Mouse (Mus musculus) limb, embryonic 14.5 days (tissue): ENCODE data around the gene Rpusd3. TPM values are rescaled to one million over a fixed set of nuclear protein-coding genes. Genes with fewer than 3 reads are reported as not detected.

Experiments used
- ATAC-seq: fragments of 200-750 bp; cut with Nextera tagmentation; 2 replicates; pipeline ENCODE4 v1.8.0; 2017; ENCODE audit warnings: low read depth, moderate number of reproducible peaks, moderate TSS enrichment; ENCODE audit not compliant: low FRiP score
- DNase-seq: peaks from one replicate; pipeline ENCODE4 v3.0.0-alpha.2; 2015; ENCODE audit warnings: low spot score
- H3K27ac ChIP-seq: fragments of 300-500 bp; sonication (generic); replicated peaks from 2 replicates; pipeline ENCODE4 v1.5.1; 2014; ENCODE audit warnings: low read depth, mild to moderate bottlenecking, low read length, moderate library complexity, mixed read lengths
- H3K27me3 ChIP-seq: fragments of 300-500 bp; sonication (generic); 2 replicates; pipeline ENCODE4 v1.6.1; 2014; ENCODE audit warnings: low read length, mixed read lengths; ENCODE audit not compliant: control insufficient read depth, insufficient read depth
- H3K36me3 ChIP-seq: fragments of 300-500 bp; sonication (generic); 2 replicates; pipeline ENCODE4 v1.6.1; 2014; ENCODE audit warnings: mild to moderate bottlenecking, low read length, moderate library complexity, mixed read lengths; ENCODE audit not compliant: control insufficient read depth, insufficient read depth
- H3K4me1 ChIP-seq: fragments of 300-500 bp; sonication (generic); 2 replicates; pipeline ENCODE4 v1.6.1; 2014; ENCODE audit warnings: antibody characterized with exemption, low read length, mixed read lengths; ENCODE audit not compliant: control insufficient read depth, insufficient read depth
- H3K4me2 ChIP-seq: fragments of 300-500 bp; sonication (generic); replicated peaks from 2 replicates; pipeline ENCODE4 v1.6.1; 2014; ENCODE audit warnings: low read depth, mild to moderate bottlenecking, low read length, moderate library complexity; ENCODE audit not compliant: severe bottlenecking
- H3K4me3 ChIP-seq: fragments of 300-500 bp; sonication (generic); replicated peaks from 2 replicates; pipeline ENCODE4 v1.5.1; 2014; ENCODE audit warnings: low read length
- H3K9ac ChIP-seq: fragments of 300-500 bp; sonication (generic); 2 replicates; pipeline ENCODE4 v1.6.1; 2014; ENCODE audit warnings: mild to moderate bottlenecking, low read depth, low read length, moderate library complexity; ENCODE audit not compliant: severe bottlenecking
- H3K9me3 ChIP-seq: fragments of 300-500 bp; sonication (generic); 2 replicates; pipeline ENCODE4 v1.6.1; 2016; ENCODE audit warnings: low read length; ENCODE audit not compliant: control insufficient read depth
- POLR2A ChIP-seq: fragments of 200-500 bp; IDR thresholded peaks from 2 replicates; pipeline ENCODE4 v1.8.0; 2012; ENCODE audit warnings: inconsistent platforms, mild to moderate bottlenecking, moderate library complexity, borderline replicate concordance; ENCODE audit not compliant: insufficient read depth, insufficient read length; ENCODE audit errors: extremely low read depth
- WGBS: fragments of 180-500 bp; shearing (Covaris S2); extraction: QIAGEN DNeasy Blood & Tissue Kit; methylation state at CpG from one replicate; pipeline ENCODE4 v1.1.7; 2014; 5-methylcytosine and 5-hydroxymethylcytosine counted together
- polyA plus RNA-seq, 2 experiments: library from polyadenylated mRNA; depleted of rRNA in 1 of 2; stranded (reverse) in 1 of 2; unstranded in 1 of 2; fragments of >200 nt; fragmentation: Nextera tagmentation in 1 of 2; extraction: Ambion mirVana in 1 of 2; gene quantifications; 2 replicates each; pipeline versions ENCODE4 v1.2.1 to v1.2.3; 2012 to 2014

Gene Rpusd3
- polyA plus RNA-seq (2012; rRNA removed) (38.9 and 46.2 TPM in 2 replicates), polyA plus RNA-seq (2014; fragmentation: Nextera tagmentation; extraction: Ambion mirVana) (20.9 and 25.1 TPM in 2 replicates)

- Histone ChIP-seq H3K27me3 (no peaks in the 10 kb centered on the region), H3K9me3 (no peaks in the 10 kb centered on the region), H3K4me3 (peak within 1 kb of the TSS; percentile 69), H3K27ac (peak within 1 kb of the TSS; percentile 43; the same call in 1 of the 2 replicates), H3K9ac (peak within 1 kb of the TSS; percentile 72), H3K36me3 (peaks cover 15% of the 10 kb centered on the region), H3K4me2 (peak within 1 kb of the TSS; percentile 90), H3K4me1 (peaks cover 7% of the 10 kb centered on the region)
- DNase-seq (peak; percentile 97), ATAC-seq (peak; percentile 99)
- 2% methylated on average over 25 of the region's 25 CpGs for WGBS
- TF ChIP-seq POLR2A: no peak
Measured at GRCm38 (mm10) chr6:113419199-113419587, at the start of gene Rpusd3. Gene Rpusd3, minus strand, starts transcription at chr6:113419340.

- H3K9ac ChIP-seq: no peak overlapping the region
- ATAC-seq (no peak), DNase-seq (no peak)
- H3K9me3 ChIP-seq: no peaks in the 10 kb centered on the region
- H3K27ac ChIP-seq: no peak overlapping the region
- no peak overlapping the region for H3K4me3 ChIP-seq
- H3K4me1 ChIP-seq: peaks cover 3% of the 10 kb centered on the region; the same call in 1 of the 2 replicates
- WGBS: 62% methylated on average over 3 of the region's 3 CpGs
- peaks cover 11% of the 10 kb centered on the region for H3K27me3 ChIP-seq
- TF ChIP-seq POLR2A: no peak
- no peak overlapping the region for H3K4me2 ChIP-seq
- no peaks in the 10 kb centered on the region for H3K36me3 ChIP-seq
Measured at GRCm38 (mm10) chr6:113468512-113468911, 49.4 kb upstream of the Rpusd3 start.

GRCm38 (mm10) chr6:113465602-113466001 lies 46.5 kb upstream of the Rpusd3 start:
- DNase-seq (no peak), ATAC-seq (no peak)
- Histone ChIP-seq H3K4me2 (no peak overlapping the region), H3K9me3 (no peaks in the 10 kb centered on the region), H3K27ac (no peak overlapping the region), H3K36me3 (no peaks in the 10 kb centered on the region), H3K9ac (no peak overlapping the region), H3K4me3 (no peak overlapping the region), H3K27me3 (peaks cover 11% of the 10 kb centered on the region), H3K4me1 (peaks cover 3% of the 10 kb centered on the region; the same call in 1 of the 2 replicates)
- TF ChIP-seq POLR2A: no peak
- 51% methylated on average over 5 of the region's 5 CpGs for WGBS

- ATAC-seq (no peak), DNase-seq (no peak)
- Histone ChIP-seq H3K9ac (no peak overlapping the region), H3K9me3 (no peaks in the 10 kb centered on the region), H3K4me1 (no peaks in the 10 kb centered on the region), H3K4me3 (no peak overlapping the region), H3K4me2 (no peak overlapping the region), H3K27ac (no peak overlapping the region), H3K36me3 (no peaks in the 10 kb centered on the region), H3K27me3 (no peaks in the 10 kb centered on the region)
- TF ChIP-seq POLR2A: no peak
- 59% methylated on average over 7 of the region's 7 CpGs for WGBS
Measured at GRCm38 (mm10) chr6:113464040-113464439, 44.9 kb upstream of the Rpusd3 start.

- Histone ChIP-seq H3K4me1 (no peaks in the 10 kb centered on the region), H3K4me3 (no peak overlapping the region), H3K27ac (no peak overlapping the region), H3K4me2 (no peak overlapping the region), H3K9ac (no peak overlapping the region), H3K9me3 (no peaks in the 10 kb centered on the region), H3K27me3 (no peaks in the 10 kb centered on the region), H3K36me3 (no peaks in the 10 kb centered on the region)
- WGBS: 41% methylated on average over 9 of the region's 10 CpGs
- no peak for TF ChIP-seq POLR2A
- DNase-seq: no peak
- no peak for ATAC-seq
Measured at GRCm38 (mm10) chr6:113458635-113459034, 39.5 kb upstream of the Rpusd3 start.
